Mouse (Mus musculus): ENCODE results near the gene Ubox5.

The Ubox5 gene

DNA sequence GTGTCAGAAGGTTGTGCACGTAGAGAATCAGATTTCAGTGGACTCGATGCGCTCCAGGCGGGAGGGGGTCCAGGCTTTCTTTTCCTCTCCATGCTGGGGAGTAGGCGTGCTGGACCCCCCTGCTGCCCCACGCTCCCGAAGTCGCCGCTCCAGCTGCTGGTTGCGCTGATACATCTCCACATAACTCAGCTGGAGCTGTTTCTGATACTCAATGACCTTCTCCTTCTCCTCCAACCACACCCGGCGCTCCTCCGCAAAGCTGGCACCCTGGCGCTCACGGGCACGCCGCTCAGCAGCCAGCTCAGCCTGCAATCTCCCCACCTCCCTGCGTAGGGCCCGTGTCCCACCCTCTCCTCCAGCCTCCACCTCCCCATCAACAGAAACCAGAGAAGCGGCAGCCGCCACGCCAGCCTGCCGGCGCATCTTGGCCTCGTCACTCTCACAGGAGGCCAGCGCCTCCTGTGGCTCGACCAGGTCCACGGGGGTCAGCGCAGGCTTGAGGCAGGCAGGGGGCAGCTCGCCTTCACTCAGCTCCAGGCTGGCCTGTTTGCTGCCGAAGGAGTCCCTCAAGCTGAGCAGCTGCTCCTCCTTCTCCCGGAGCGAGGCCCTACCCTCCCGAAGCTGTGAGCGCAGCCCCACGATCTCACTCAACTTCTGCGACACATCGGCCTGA is 5.0 kb upstream of the Ubox5 start:
- DNase-seq (ENCODE audit: extremely low read depth, insufficient read length, low spot score): no peak

DNA sequence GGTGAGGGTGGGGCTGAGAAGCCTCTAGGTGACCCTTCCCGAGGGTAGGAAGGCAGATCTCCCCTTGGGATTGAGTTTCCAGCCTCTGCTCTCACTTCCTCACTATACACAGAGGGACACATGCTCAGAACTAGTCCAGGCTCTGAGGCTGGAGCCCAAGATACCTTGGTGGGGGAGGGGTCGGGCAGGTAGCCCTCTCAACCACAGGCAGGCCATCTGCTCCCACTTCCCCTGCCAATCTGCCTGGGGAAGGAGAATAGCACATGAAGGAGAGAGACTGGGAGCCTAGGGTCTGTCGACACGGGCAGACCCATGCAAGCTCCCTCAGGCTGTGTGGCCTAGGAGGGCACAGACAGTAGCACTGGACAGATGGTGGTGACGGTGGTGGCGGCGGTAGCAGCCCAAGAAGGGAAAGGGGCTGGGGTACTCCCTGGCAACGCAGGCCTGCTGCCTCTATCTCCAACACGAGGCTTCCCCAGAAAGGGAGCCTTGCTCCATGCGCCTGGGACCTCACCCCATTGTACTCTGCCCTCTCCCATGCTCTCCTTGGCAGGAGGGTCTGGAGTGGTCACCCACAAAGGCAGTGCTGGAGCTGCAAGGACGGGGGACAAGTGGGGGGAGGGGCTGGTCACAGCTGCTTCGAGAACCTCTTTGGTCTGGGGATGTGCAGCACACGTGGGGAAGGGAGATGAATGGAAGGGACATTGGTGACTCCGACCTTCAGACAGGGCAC is 4.3 kb upstream of the Ubox5 start:
- no peak for DNase-seq (ENCODE audit: extremely low read depth, insufficient read length, low spot score)

GRCm38 (mm10) chr2:130632887-130633675 is 3.2 kb upstream of the Ubox5 start:
- DNase-seq (ENCODE audit: extremely low read depth, insufficient read length, low spot score): no peak

DNA sequence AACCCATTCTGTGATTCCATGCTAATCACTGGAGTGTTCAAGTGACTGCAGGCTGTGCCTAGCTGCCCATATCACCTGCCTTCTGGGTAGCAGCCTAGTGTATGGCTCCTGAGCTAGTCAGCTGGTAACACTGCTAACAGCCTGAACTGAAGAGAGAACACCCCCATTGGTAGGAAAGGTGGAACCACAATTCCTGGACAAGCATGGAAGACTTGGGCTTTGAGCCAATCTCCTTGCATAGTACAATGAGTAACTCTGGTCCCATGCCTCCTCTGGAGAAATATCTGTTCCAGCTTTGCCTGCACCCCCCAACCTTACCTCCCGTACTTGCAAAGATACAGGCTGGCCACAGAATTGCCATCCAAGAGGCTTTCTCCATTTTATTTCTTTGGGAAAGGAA is 2.6 kb upstream of the Ubox5 start:
- no peak for DNase-seq (ENCODE audit: extremely low read depth, insufficient read length, low spot score)

- DNase-seq (ENCODE audit: extremely low read depth, insufficient read length, low spot score): no peak
Observed at GRCm38 (mm10) chr2:130629080-130629838, 579 bp downstream of the Ubox5 start.

- no peak for DNase-seq (ENCODE audit: extremely low read depth, insufficient read length, low spot score)
Observed at GRCm38 (mm10) chr2:130628424-130628823, 1.4 kb downstream of the Ubox5 start.

DNA sequence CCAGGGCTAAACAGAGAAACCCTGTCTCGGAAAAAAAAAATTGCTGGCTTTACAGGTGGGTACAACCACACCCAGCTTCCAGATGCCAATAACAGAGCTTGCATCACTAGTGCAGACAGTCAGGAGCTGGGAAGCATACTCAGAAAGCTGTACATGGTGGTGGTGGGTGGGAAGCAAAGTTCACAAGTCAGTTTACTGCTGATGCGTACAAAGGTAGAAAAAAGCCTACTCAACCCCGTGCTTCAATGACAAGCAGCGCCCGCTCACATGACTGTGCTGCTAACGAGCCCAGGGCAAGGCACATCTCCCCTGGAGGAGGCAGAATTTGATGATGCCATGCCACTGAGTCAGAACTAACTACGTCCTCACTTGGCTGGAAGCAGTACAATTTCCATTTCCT is 10.9 kb downstream of the Ubox5 start:
- DNase-seq (ENCODE audit: extremely low read depth, insufficient read length, low spot score): no peak

GRCm38 (mm10) chr2:130613091-130613490 is 16.7 kb downstream of the Ubox5 start:
- peak; percentile 17 for DNase-seq (ENCODE audit: extremely low read depth, insufficient read length, low spot score)

- DNase-seq (ENCODE audit: extremely low read depth, insufficient read length, low spot score): no peak
Observed at GRCm38 (mm10) chr2:130602195-130602594, 27.6 kb downstream of the Ubox5 start.

DNA sequence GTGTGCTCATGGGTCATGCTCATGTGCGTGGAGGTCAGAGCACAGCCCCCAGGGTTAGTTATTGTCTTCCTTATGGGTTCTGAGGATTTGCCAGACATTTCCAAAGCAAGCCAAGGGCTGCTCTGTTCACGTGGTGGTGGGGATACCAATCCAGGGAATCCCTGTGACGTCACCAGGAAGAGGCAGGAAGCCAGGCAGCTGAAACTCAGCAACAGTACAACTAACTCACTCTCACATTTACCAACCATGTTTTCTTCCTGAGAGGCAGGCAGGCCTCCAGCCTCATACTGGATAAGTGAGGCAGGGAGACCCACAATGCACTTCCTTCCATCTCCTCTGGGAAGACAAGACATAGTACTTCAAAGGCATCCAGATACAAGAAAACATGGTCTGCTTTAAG is 31.4 kb downstream of the Ubox5 start:
- DNase-seq (ENCODE audit: extremely low read depth, insufficient read length, low spot score): no peak

- DNase-seq (ENCODE audit: extremely low read depth, insufficient read length, low spot score): no peak
Observed at GRCm38 (mm10) chr2:130597601-130598010, 32.2 kb downstream of the Ubox5 start.

DNA sequence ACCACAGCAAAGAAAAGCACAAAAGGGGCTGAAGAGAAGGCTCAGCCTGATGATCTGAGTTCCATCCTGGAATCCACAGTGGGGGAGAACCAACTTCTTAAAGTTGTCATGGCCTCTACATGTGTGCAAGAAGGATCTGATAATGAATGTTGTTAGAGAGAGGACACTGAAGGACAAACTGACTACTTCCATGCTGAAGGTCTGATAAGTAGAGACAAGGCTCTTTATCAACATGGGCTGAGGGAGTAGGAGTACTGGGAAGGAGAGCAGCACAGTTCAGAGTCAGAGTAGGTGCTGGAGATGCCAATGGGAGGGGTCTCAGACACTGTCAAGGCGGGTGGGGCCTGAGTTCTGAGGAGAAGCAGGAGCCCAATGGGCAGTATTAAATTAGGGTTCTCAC is 34.2 kb downstream of the Ubox5 start:
- DNase-seq (ENCODE audit: extremely low read depth, insufficient read length, low spot score): no peak

- DNase-seq (ENCODE audit: extremely low read depth, insufficient read length, low spot score): no peak
Observed at GRCm38 (mm10) chr2:130591016-130591415, 38.8 kb downstream of the Ubox5 start.

- DNase-seq (ENCODE audit: extremely low read depth, insufficient read length, low spot score): no peak
Observed at GRCm38 (mm10) chr2:130589761-130590160, 40.1 kb downstream of the Ubox5 start.

GRCm38 (mm10) chr2:130589157-130589556 is 40.7 kb downstream of the Ubox5 start:
- no peak for DNase-seq (ENCODE audit: extremely low read depth, insufficient read length, low spot score)

GRCm38 (mm10) chr2:130588373-130588772 is 41.5 kb downstream of the Ubox5 start:
- DNase-seq (ENCODE audit: extremely low read depth, insufficient read length, low spot score): no peak

DNA sequence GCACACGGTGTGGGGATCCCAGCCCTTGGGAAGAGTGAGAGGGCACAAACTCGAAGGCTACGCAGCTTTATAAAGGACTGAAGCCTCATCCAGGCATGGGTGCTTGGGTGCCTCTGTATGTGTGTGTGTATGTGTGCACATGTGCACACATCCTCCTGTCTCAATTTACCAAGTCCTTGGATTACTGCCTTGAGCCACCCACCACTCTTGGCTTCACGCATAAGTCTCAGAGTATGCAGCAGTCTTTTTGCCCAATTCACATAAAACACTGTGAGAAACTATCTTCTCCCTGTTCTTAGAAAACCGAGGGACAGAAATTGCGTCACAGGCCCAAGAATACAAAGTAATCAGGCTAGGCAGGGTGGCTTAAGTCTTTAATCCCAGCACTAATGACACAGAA is 43.8 kb downstream of the Ubox5 start:
- DNase-seq (ENCODE audit: extremely low read depth, insufficient read length, low spot score): no peak

DNA sequence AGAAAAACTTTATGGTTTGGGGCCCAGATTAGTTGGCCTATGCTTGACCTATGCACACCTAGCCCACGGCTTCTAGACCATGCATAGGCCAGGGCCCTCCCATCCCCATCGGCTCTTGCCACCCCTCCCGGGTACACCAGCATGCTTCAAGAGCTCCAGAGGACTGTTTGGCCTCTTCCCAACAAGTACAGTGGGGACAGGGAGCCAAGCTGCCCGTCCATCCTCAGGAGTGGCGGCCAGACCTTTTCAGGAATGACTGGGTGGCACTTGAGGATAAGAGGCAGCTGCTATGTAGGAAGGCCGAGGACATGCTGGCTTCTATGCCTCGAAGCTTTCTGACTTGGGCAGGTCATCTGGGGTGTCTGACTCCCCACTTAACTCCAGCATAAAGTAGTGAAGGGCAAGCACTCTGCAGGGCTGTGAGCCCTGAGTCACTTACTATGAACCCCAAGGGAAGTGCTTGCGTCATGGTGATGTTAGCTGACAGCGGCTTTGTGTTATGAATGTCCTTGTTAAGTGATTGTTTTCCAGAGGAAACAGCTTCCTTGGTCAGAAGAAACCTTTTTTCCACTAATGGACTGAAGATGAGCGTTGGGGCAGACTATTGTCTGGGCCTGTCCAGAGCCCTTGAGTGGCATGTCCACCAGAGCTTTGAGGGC is 45.8 kb downstream of the Ubox5 start:
- peak; percentile 41 for DNase-seq (ENCODE audit: extremely low read depth, insufficient read length, low spot score)

DNA sequence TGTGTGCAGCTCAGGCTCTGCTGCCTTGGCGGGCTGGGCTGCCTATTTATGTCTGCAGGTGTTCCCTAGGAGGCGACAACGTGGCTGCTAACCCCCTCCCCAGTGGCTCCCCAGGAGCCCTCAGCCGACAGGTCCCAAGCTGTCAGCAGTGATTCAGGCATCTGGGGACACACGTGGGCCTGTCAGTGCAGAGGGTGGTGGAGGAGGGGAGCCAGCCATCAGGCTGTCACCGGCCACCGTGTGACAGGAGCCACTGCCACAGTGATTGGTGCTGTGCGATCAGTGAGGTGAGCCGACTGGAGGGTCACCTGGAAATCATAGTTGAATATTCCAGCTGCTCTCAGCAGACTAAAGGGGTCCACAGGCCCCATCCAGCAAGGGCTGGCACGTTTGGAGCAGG is 47.3 kb downstream of the Ubox5 start, which contains the start of gene Avp:
TSS of gene Avp (minus strand) at position 3 of the 400 bp plus-strand sequence.
- DNase-seq (ENCODE audit: extremely low read depth, insufficient read length, low spot score): no peak

- no peak for DNase-seq (ENCODE audit: extremely low read depth, insufficient read length, low spot score)
Observed at GRCm38 (mm10) chr2:130581201-130581600, 48.6 kb downstream of the Ubox5 start.
